Mouse (Mus musculus): ENCODE results near the gene Ifnlr1. TPM values are rescaled to one million over a fixed set of nuclear protein-coding genes. Genes with fewer than 3 reads are reported as not detected.

Gene Ifnlr1
- polyA plus RNA-seq, 1 experiment from 2014 or later, result 0.35 TPM

DNA sequence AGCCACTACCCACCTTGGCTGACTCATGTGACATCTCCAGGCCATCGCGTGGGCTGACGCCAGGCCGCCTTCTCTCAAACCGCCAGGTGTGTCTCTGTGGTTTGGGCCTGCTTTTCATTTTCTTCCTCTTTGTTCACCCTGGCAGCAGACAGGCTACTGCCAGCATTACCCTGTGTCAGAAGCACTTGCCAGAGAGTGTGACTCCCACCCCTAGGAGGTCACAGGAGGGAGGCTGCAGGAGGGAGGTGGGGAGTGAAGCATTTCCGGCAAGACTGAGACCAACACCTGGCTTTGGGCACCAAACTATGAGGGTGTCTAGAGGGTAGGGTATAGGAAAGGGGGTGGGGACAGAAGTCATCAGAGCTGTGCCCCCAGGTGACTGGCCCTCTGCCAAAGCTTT is 21.4 kb upstream of the Ifnlr1 start:
- no peak for DNase-seq (ENCODE audit: low spot score)
- Histone ChIP-seq H3K36me3 (no peaks in the 10 kb centered on the region), H3K27me3 (ENCODE audit: insufficient read depth, poor library complexity, severe bottlenecking) (peaks cover 3% of the 10 kb centered on the region; the same call in 1 of the 2 replicates), H3K9me3 (no peaks in the 10 kb centered on the region), H3K4me3 (no peak overlapping the region), H3K4me1 (replicated peaks) (0 out of 2 replicates have a peak, but pooled peaks cover 9% of the 10 kb centered on the region), H3K27ac (no peak overlapping the region)
- WGBS, result 80% methylated on average over 6 of the region's 6 CpGs

DNA sequence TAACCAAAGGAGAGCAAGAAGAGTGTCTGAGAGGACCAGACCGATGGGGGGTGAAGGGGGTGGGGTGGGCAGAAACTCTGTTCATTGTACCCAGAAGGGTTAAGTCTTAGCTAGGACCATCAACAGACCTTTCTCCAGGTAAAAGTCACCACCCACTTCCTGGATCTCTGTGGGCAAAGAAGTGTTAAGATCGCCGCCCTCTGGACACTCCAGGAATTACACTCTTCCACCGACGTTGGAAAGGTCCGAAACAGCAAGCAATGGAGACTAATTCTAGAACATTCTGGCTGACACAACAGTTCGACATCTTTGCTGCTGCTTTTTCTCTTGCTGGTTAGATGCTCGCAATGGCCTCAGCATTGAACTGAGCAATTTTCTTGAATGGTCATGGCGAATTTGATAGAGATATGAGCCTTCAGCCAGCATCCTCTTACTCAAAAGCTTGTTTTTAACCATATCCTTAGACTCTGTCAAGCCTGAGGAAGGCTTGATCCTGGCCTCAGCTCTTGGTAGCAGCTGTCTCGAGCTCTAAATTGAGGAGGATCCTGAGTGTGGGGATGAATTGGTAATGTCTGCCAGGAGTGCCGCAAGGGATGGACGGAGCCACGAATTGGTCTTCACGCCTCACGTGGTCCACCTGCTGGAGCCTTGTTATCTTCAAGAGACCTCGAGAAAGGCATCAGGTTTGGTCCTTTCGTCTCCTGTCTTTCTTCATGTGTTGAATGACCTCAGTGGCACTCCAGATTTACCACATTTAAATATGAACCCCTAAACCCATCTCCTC is 19.7 kb upstream of the Ifnlr1 start:
- H3K4me3 ChIP-seq, result no peak overlapping the region
- no peaks in the 10 kb centered on the region for H3K36me3 ChIP-seq
- H3K27me3 ChIP-seq (ENCODE audit: insufficient read depth, poor library complexity, severe bottlenecking), result peaks cover 5% of the 10 kb centered on the region; the same call in 1 of the 2 replicates
- 59% methylated on average over 17 of the region's 17 CpGs for WGBS
- no peaks in the 10 kb centered on the region for H3K9me3 ChIP-seq
- no peak overlapping the region for H3K27ac ChIP-seq
- 0 out of 2 replicates have a peak, but pooled peaks cover 6% of the 10 kb centered on the region for H3K4me1 ChIP-seq (replicated peaks)
- DNase-seq (ENCODE audit: low spot score), result peak; percentile 52

DNA sequence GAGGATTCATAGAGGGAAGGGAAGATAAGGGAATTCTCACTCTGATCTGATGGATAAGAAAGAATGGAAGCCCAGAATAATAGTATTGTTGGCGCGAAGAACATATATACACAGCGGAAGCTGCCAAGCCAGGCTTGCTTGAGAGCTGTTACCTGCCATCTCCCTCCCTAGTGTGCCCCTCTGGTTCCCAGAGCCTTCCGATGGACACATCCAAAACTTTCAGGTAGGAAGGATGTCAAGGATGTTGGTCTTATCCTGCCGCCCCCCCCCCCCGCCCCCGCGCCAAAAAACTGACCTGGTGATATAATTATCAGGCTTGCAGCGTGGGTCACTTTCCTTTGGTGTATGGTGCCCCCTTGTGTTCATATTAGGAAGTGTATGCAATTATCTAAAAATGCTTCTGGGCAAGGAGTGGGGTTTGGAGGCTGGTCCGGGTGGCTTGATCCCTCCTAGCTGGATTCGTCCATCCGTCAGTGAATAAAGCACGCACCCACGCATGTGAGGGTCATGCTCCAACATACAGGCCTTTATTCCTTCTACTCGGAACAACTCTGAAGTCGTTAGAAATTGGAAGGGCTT is 18.7 kb upstream of the Ifnlr1 start:
- H3K27me3 ChIP-seq (ENCODE audit: insufficient read depth, poor library complexity, severe bottlenecking), result peaks cover 5% of the 10 kb centered on the region; the same call in 1 of the 2 replicates
- H3K27ac ChIP-seq, result no peak overlapping the region
- 16% methylated on average over 16 of the region's 16 CpGs for WGBS
- DNase-seq (ENCODE audit: low spot score), result peak; percentile 52
- H3K9me3 ChIP-seq, result no peaks in the 10 kb centered on the region
- 0 out of 2 replicates have a peak, but pooled peaks cover 3% of the 10 kb centered on the region for H3K4me1 ChIP-seq (replicated peaks)
- H3K36me3 ChIP-seq, result no peaks in the 10 kb centered on the region
- H3K4me3 ChIP-seq, result no peak overlapping the region

DNA sequence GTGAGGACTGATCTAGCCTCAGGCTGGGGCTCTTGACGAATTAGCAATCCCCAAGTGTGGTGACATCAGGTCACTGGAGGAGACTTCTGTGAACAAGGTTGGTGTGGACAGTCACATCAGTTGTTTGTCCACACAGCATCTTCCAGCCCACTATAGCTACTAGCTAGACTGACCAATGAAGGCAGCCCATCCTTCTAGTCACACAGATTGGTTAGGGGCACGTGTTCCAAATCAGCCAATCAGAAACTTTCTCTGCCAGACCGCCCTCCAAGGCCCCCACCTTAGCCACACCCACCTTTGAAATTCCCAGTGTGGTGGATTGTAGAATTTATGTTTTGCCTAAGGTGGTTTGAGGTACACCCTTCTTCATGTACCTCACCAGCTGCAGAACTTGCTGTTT is 12.6 kb upstream of the Ifnlr1 start:
- Histone ChIP-seq H3K9me3 (no peaks in the 10 kb centered on the region), H3K27ac (no peak overlapping the region), H3K4me3 (no peak overlapping the region), H3K36me3 (no peaks in the 10 kb centered on the region), H3K4me1 (replicated peaks) (peaks cover 22% of the 10 kb centered on the region), H3K27me3 (ENCODE audit: insufficient read depth, poor library complexity, severe bottlenecking) (peaks cover 2% of the 10 kb centered on the region; the same call in 1 of the 2 replicates)
- no peak for DNase-seq (ENCODE audit: low spot score)
- WGBS, result 73% methylated on average over 3 of the region's 3 CpGs

DNA sequence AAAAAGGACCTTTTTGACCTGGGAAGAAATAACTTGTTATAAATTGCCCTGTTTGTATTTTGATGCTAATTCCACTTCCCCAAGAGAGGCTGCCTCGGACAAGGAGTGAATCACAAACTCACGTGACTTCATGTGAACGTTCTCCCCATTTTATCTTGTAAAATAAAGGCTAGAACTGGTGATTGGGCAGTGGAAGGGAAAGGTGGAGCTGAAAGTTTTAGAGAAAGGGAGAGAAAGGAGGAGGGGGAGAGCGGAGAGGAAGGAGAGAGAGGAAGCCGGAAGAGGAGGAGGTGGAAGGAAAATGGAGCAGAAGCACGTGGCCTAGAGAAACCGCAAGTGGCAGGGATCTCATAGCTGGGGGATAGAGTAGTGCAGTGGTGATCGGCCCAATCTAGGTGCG is 11.1 kb upstream of the Ifnlr1 start:
- H3K27me3 ChIP-seq (ENCODE audit: insufficient read depth, poor library complexity, severe bottlenecking), result peaks cover 2% of the 10 kb centered on the region; the same call in 1 of the 2 replicates
- peak overlapping the region; percentile 53; the same call in 1 of the 2 replicates for H3K27ac ChIP-seq
- WGBS, result 68% methylated on average over 9 of the region's 9 CpGs
- H3K9me3 ChIP-seq, result no peaks in the 10 kb centered on the region
- DNase-seq (ENCODE audit: low spot score), result no peak
- no peaks in the 10 kb centered on the region for H3K36me3 ChIP-seq
- H3K4me1 ChIP-seq (replicated peaks), result peaks cover 19% of the 10 kb centered on the region
- H3K4me3 ChIP-seq, result no peak overlapping the region

DNA sequence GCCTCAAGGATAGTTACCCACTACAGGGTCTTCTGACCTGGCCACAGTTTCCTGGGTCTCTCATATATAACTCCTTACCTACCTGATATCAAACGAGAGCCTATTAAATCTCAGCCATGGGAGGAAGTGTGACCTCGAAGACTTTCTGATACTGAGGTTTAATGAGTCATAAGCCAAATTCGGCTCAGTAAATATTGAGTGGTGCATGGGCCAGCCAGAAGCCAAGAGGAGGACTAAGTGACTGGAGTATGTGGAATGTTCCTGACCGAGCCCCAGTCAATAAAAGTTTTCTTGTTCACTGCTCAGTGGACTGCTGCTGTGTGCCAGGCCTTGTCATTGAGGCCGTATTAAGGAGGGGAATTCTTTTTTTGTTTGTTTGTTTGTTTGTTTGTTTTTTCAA is 9.6 kb upstream of the Ifnlr1 start:
- no peak overlapping the region for H3K27ac ChIP-seq
- no peak overlapping the region for H3K4me3 ChIP-seq
- DNase-seq (ENCODE audit: low spot score), result no peak
- H3K9me3 ChIP-seq, result no peaks in the 10 kb centered on the region
- peaks cover 24% of the 10 kb centered on the region for H3K4me1 ChIP-seq (replicated peaks)
- no peaks in the 10 kb centered on the region for H3K27me3 ChIP-seq (ENCODE audit: insufficient read depth, poor library complexity, severe bottlenecking)
- WGBS, result 85% methylated on average over 5 of the region's 5 CpGs
- H3K36me3 ChIP-seq, result no peaks in the 10 kb centered on the region

DNA sequence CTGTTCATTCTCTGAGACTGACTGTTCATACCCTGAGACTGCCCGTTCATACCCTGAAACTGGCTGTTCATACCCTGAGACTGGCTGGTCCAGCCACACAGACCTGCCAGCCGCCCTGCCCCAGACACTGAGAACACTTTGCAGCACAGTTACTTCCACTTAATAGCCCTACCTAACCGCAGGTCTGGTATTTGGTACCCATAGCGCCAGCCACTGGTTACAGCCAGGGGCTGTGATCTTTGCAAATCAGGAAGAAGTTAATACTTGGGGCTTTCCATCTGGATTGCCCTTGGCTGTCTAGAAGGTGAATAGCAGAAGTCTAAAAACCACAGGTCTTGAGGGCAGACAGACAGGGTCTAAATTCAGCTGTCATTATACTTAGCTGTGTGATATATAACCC is 6.8 kb upstream of the Ifnlr1 start:
- Histone ChIP-seq H3K4me1 (replicated peaks) (peaks cover 21% of the 10 kb centered on the region), H3K27ac (no peak overlapping the region), H3K27me3 (ENCODE audit: insufficient read depth, poor library complexity, severe bottlenecking) (peaks cover 12% of the 10 kb centered on the region), H3K9me3 (no peaks in the 10 kb centered on the region), H3K36me3 (no peaks in the 10 kb centered on the region), H3K4me3 (no peak overlapping the region)
- DNase-seq (ENCODE audit: low spot score), result no peak
- WGBS, result 82% methylated on average over 4 of the region's 4 CpGs

DNA sequence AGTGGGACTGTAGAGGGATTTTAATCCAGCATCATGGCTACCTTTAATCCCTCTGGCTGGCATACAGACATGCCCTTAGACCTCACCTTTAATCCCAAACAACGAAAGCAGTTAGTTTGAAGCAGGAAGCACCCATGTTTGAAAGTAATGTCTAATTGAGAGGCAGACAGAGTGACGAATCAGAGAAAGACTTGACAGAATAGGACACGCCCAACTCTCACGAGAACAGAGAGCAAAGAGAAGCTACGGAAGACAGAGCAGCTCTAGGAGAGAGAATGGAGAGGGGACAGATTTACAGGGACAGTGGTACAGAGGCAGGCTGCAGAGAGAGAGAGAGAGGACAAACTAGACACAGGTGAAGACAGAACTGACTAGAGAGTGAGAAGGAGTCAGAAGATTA is 4.3 kb upstream of the Ifnlr1 start:
- no peak for DNase-seq (ENCODE audit: low spot score)
- Histone ChIP-seq H3K4me3 (no peak overlapping the region), H3K27ac (no peak overlapping the region), H3K4me1 (replicated peaks) (peaks cover 23% of the 10 kb centered on the region), H3K36me3 (no peaks in the 10 kb centered on the region), H3K9me3 (no peaks in the 10 kb centered on the region), H3K27me3 (ENCODE audit: insufficient read depth, poor library complexity, severe bottlenecking) (peaks cover 37% of the 10 kb centered on the region)
- WGBS, result 79% methylated on average over 5 of the region's 5 CpGs

DNA sequence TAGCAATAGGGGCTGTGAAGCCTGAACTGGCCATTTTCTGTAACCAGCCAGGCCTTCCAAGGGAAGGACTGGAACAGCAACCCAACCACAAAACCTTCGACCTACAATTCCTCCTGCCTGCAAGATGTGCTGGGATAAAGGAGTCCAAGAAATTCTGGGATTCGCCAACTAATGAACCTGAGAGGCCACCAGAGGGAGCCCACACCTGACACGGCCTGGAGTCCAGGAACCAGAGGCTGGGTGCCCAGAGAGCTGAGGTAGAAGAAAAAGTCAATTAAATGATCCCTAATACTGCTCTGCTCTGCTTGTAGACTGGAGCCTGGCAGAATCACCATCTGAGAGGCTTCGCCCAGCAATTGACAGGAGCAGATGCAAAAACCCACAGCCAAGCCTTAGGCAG is 2.5 kb upstream of the Ifnlr1 start:
- peak; percentile 40 for DNase-seq (ENCODE audit: low spot score)
- Histone ChIP-seq H3K27me3 (ENCODE audit: insufficient read depth, poor library complexity, severe bottlenecking) (peaks cover 55% of the 10 kb centered on the region), H3K4me1 (replicated peaks) (peaks cover 27% of the 10 kb centered on the region), H3K9me3 (no peaks in the 10 kb centered on the region), H3K27ac (no peak overlapping the region), H3K4me3 (no peak overlapping the region), H3K36me3 (no peaks in the 10 kb centered on the region)
- WGBS, result 20% methylated on average over 4 of the region's 4 CpGs

DNA sequence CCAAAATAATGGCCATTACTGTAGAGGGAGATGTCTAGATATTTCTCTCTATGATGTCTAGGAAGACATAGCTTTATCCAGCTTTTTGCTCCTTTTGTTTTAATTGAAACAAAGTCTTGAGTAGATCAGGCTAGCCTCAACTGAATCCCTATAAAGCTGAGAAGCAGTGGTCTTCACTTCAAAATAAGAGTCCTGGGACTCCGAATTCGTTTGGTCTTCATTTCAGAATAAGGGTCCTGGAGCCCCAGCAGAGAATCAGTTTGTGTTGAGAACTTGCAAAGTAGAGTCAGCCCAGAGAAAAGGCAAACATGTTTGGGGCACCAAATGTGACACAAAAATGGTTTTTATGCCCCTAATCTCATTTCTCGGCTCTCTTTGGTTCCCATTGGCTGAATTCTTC is 1.4 kb upstream of the Ifnlr1 start:
- no peaks in the 10 kb centered on the region for H3K9me3 ChIP-seq
- no peaks in the 10 kb centered on the region for H3K36me3 ChIP-seq
- H3K27me3 ChIP-seq (ENCODE audit: insufficient read depth, poor library complexity, severe bottlenecking), result peaks cover 64% of the 10 kb centered on the region
- H3K4me1 ChIP-seq (replicated peaks), result peaks cover 27% of the 10 kb centered on the region
- DNase-seq (ENCODE audit: low spot score), result no peak
- H3K4me3 ChIP-seq, result no peak overlapping the region
- WGBS, result 36% methylated on average over 3 of the region's 3 CpGs
- no peak overlapping the region for H3K27ac ChIP-seq

DNA sequence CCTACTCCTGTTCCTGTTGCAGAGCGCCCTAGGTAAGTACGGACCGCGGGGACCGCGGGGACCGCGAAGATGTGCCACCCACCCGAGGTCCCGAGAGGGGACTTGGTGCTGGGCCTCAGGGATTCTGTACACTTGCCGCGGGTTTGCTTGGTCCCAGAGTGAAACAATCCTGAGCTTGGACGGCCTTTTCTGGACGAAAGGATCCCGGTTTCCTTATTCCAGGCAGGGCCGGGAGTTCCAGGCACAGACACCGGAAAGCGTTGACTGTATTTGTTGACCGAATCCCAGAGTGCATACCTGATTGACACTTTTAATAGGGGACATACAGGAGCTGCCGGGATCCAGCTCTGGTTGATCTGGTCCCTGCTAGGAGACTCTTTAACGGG is 474 bp downstream of the Ifnlr1 start:
- Histone ChIP-seq H3K9me3 (no peaks in the 10 kb centered on the region), H3K4me3 (peak overlapping the region; percentile 67), H3K4me1 (replicated peaks) (peaks cover 22% of the 10 kb centered on the region), H3K27me3 (ENCODE audit: insufficient read depth, poor library complexity, severe bottlenecking) (peaks cover 64% of the 10 kb centered on the region), H3K27ac (peak overlapping the region; percentile 76), H3K36me3 (no peaks in the 10 kb centered on the region)
- WGBS, result 1% methylated on average over 21 of the region's 21 CpGs
- DNase-seq (ENCODE audit: low spot score), result peak; percentile 38

DNA sequence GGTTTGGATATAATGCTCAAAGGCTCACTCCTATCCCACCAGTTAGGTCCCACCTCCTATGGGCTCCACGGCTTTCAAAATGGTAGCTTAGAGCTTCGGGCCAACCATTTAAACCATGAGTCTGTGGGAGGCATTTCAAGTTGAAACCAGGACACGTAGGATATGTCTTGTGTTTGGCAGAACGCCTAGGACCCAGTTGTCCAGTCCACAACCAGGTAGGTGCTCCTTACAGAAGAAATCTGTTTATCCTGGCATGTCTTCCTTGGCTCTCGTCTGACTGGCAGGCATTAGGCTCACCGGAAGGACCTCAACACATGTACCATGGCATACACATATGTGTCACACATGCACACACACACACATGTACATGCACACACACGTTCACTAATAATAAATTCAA is 3.7 kb downstream of the Ifnlr1 start:
- WGBS, result 93% methylated on average over 7 of the region's 7 CpGs
- Histone ChIP-seq H3K27me3 (ENCODE audit: insufficient read depth, poor library complexity, severe bottlenecking) (peaks cover 47% of the 10 kb centered on the region), H3K4me1 (replicated peaks) (peaks cover 18% of the 10 kb centered on the region), H3K9me3 (no peaks in the 10 kb centered on the region), H3K36me3 (no peaks in the 10 kb centered on the region), H3K4me3 (no peak overlapping the region), H3K27ac (no peak overlapping the region)
- DNase-seq (ENCODE audit: low spot score), result no peak

DNA sequence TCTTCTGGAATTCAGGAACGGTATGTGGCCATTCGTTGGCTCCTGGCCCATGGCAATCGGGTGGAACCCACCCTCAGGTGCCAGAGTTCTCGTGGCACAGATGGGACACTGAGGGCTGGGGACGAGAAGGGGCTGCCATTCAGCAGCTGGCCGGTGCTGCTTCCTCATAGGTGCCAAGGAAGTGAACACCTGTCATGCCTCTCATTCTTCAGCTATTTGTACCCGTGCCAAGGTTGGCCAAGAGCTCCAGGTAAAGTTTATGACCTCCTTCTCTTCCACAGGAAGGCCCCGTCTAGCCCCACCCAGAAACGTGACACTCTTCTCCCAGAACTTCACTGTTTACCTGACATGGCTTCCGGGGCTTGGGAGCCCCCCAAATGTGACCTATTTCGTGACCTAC is 4.2 kb downstream of the Ifnlr1 start:
- no peaks in the 10 kb centered on the region for H3K36me3 ChIP-seq
- H3K27me3 ChIP-seq (ENCODE audit: insufficient read depth, poor library complexity, severe bottlenecking), result peaks cover 43% of the 10 kb centered on the region
- no peak for DNase-seq (ENCODE audit: low spot score)
- H3K4me1 ChIP-seq (replicated peaks), result peaks cover 18% of the 10 kb centered on the region
- H3K27ac ChIP-seq, result no peak overlapping the region
- WGBS, result 86% methylated on average over 11 of the region's 11 CpGs
- no peak overlapping the region for H3K4me3 ChIP-seq
- H3K9me3 ChIP-seq, result no peaks in the 10 kb centered on the region
